Mouse (Mus musculus): ENCODE results near the gene Rasl10b.

GRCm38 (mm10) chr11:83442596-83443267 lies 33.8 kb downstream of the Rasl10b start:
- peak; percentile 76; the same call in 1 of the 2 replicates for TF ChIP-seq CTCF (IDR thresholded peaks at IDR 0.05; ENCODE audit: borderline replicate concordance, extremely low read depth, insufficient read depth, insufficient read length)
- TF ChIP-seq POLR2A (IDR thresholded peaks at IDR 0.05; ENCODE audit: borderline replicate concordance, extremely low read depth, insufficient read depth, insufficient read length, poor library complexity, severe bottlenecking) = no peak

All from brain, embryonic 14.5 days (tissue).